In the genomic region with DNA sequence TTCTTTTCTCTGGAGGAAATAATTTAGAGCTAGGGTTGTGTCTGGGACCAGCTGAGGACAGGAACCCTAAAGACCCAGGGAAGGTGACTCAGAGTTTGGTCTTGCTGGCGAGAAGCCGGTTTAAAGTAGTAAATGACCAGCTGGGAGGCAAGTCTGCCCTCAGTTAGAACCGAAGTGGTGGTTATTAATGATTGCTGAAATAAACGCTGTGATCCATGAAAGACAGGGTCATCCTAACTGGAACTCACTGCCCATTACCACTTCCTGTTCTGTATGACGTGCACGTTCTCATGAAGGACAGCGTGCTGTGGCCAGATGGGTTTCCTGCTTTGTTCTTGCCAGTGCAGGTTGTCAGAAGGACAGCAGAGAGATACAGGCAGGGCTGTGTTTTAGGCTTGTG, we compare ENCODE assay signal across 13 mouse cellular contexts.
DNase-seq lines count a peak whose midpoint lies in the region; ATAC-seq and TF ChIP-seq lines count a peak whose summit lies in the region.
"Had no signal": no experiment of that assay in that cellular context is flagged by ENCODE, and none has a peak within 500 bp of the region (broad histone marks: within the 10 kb centered on the region; RNA-seq: fewer than 3 reads in every experiment).

No protein-coding gene starts in this region.

- no peak for TF ChIP-seq EP300 in heart, postnatal 0 days (IDR thresholded peaks at IDR 0.05; ENCODE audit: low read depth)

- H3K9ac ChIP-seq in heart, postnatal 0 days (replicated peaks; ENCODE audit: low read depth, low read length), result no peak overlapping the region
- H3K9ac ChIP-seq: midbrain, embryonic 12.5 days; neural tube, embryonic 12.5 days had no signal

- peak overlapping the region; percentile 34; the same call in 1 of the 2 replicates for H3K27ac ChIP-seq in heart, postnatal 0 days (ENCODE audit: low read depth)
- H3K27ac ChIP-seq: midbrain, embryonic 12.5 days; neural tube, embryonic 12.5 days had no signal

- no peaks in the 10 kb centered on the region for H3K27me3 ChIP-seq in heart, postnatal 0 days (ENCODE audit: control insufficient read depth, insufficient read depth, low read length)
- H3K27me3 ChIP-seq: midbrain, embryonic 12.5 days; neural tube, embryonic 12.5 days had no signal

- no peak overlapping the region for H3K4me3 ChIP-seq in heart, postnatal 0 days (ENCODE audit: low read depth, low read length)
- H3K4me3 ChIP-seq: erythroblast, embryonic 14.5 days; midbrain, embryonic 12.5 days; neural tube, embryonic 12.5 days had no signal

- no peak overlapping the region for H3K4me2 ChIP-seq in heart, postnatal 0 days (ENCODE audit: low read depth, low read length)
- H3K4me2 ChIP-seq: midbrain, embryonic 12.5 days; neural tube, embryonic 12.5 days had no signal

- 72% methylated on average over 7 of the region's 7 CpGs for WGBS in heart, postnatal 0 days

- no peak for ATAC-seq in heart, postnatal 0 days (ENCODE audit: insufficient read depth, low read depth)
- peak; percentile 41 for ATAC-seq in megakaryocyte progenitor cell, adult 5-6 weeks (replicated peaks; ENCODE audit: poor library complexity)
- ATAC-seq: intestine, embryonic 16.5 days had no signal

- H3K4me1 ChIP-seq in heart, postnatal 0 days (ENCODE audit: control insufficient read depth, insufficient read depth), result peaks cover 24% of the 10 kb centered on the region
- H3K4me1 ChIP-seq: midbrain, embryonic 12.5 days; neural tube, embryonic 12.5 days had no signal

- 0 out of 2 replicates have a peak, but pooled peaks cover 5% of the 10 kb centered on the region for H3K9me3 ChIP-seq in heart, postnatal 0 days (replicated peaks; ENCODE audit: control insufficient read depth, low read length)
- H3K9me3 ChIP-seq: midbrain, embryonic 12.5 days; neural tube, embryonic 12.5 days had no signal

- no peak for TF ChIP-seq CTCF in heart, postnatal 0 days (IDR thresholded peaks at IDR 0.05; ENCODE audit: low read depth)

- no peak for DNase-seq in heart, postnatal 0 days (ENCODE audit: low spot score)
- no peak for DNase-seq in heart, adult 11 months
- peak; percentile 19 for DNase-seq in Muller cell, postnatal 12 days (ENCODE audit: inconsistent ontology term)
- peak; percentile 82 to 95 for DNase-seq in kidney, adult 8-10 months
- no peak for DNase-seq in embryo, embryonic 10.5 days (ENCODE audit: low spot score)
- no peak for DNase-seq in urinary bladder, postnatal 25 days (ENCODE audit: low spot score)
- DNase-seq in right cerebral cortex, adult 2 months (ENCODE audit: low spot score in 2 of 2), result no peak
- DNase-seq: heart, postnatal 4 days had no signal

- H3K36me3 ChIP-seq in heart, postnatal 0 days (replicated peaks; ENCODE audit: control insufficient read depth, insufficient read depth, low read length), result peaks cover 21% of the 10 kb centered on the region

Comparison
In these comparisons a context has a peak if more than half of its experiments do, and no peak if none do; other contexts are left out.
1. DNase-seq: peak in Muller cell, postnatal 12 days (single experiment) and kidney, adult 8-10 months (2 of 2); none in heart, postnatal 0 days (single experiment), heart, adult 11 months (single experiment), embryo, embryonic 10.5 days (single experiment), urinary bladder, postnatal 25 days (single experiment) and right cerebral cortex, adult 2 months (0 of 2).